7 mouse cellular contexts compared by ENCODE assay signal in the genomic region with DNA sequence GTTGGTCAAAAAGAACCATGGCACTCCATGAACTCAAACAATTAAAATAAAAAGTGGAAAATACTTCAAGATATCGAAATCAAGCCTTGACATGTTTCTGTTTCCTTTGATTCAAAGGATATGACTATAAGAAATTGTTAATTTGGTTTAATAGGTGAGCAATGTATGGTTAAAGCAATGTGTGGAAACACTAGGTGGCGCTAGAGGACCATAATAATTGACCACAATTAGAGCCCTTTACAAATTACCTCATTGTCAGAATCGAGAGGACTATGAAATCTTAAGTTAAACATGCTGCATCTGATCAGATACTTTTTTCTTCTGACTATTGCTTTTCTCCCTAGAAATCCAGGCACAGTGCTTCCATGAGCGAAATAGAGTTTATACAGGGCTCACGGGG. TPM values are rescaled to one million over a fixed set of nuclear protein-coding genes. Genes with fewer than 3 reads are reported as not detected.
DNase-seq lines count a peak whose midpoint lies in the region; ATAC-seq and TF ChIP-seq lines count a peak whose summit lies in the region.

No protein-coding gene starts in this region.

- DNase-seq in urinary bladder, postnatal 25 days (ENCODE audit: low spot score) = peak; percentile 52
- no peak for DNase-seq in urinary bladder, adult 2 months (ENCODE audit: low spot score)
- DNase-seq in brain, embryonic 14.5 days (ENCODE audit: low read depth) = peak; percentile 95
- DNase-seq in kidney, postnatal 14 days = peak; percentile 67
- DNase-seq in lung, postnatal 36 days = peak; percentile 81
- DNase-seq in skeletal muscle tissue, adult 2 months (ENCODE audit: low read depth, low spot score) = peak; percentile 14

- H3K9me3 ChIP-seq in forebrain, embryonic 13.5 days (replicated peaks) = no peaks in the 10 kb centered on the region

- 0 out of 2 replicates have a peak, but pooled peaks cover 5% of the 10 kb centered on the region for H3K4me1 ChIP-seq in forebrain, embryonic 13.5 days

- H3K4me3 ChIP-seq in forebrain, embryonic 13.5 days = no peak overlapping the region

- TF ChIP-seq CTCF in brain, embryonic 14.5 days (IDR thresholded peaks at IDR 0.05; ENCODE audit: borderline replicate concordance, extremely low read depth, insufficient read depth, insufficient read length) = peak; percentile 37

- no peak overlapping the region for H3K9ac ChIP-seq in forebrain, embryonic 13.5 days

- TF ChIP-seq POLR2A in brain, embryonic 14.5 days (IDR thresholded peaks at IDR 0.05; ENCODE audit: borderline replicate concordance, extremely low read depth, insufficient read depth, insufficient read length, poor library complexity, severe bottlenecking) = no peak

- no peak overlapping the region for H3K27ac ChIP-seq in forebrain, embryonic 13.5 days

- ATAC-seq in forebrain, embryonic 13.5 days = peak; percentile 89

- no peaks in the 10 kb centered on the region for H3K36me3 ChIP-seq in forebrain, embryonic 13.5 days (ENCODE audit: poor library complexity, severe bottlenecking)

- 17% methylated on average over 5 of the region's 5 CpGs for WGBS in forebrain, embryonic 13.5 days

- peak overlapping the region; percentile 32; the same call in 1 of the 2 replicates for H3K4me2 ChIP-seq in forebrain, embryonic 13.5 days

- no peaks in the 10 kb centered on the region for H3K27me3 ChIP-seq in forebrain, embryonic 13.5 days

RNA-seq across cellular contexts. Expression of gene Nxph1, which starts 12.5 kb away (rescaled TPM):
- 0.44 and 0.52 TPM in 2 replicates for polyA plus RNA-seq in urinary bladder, adult 2 months (2012; rRNA removed)
- 32.0 and 42.6 TPM in 2 replicates for polyA plus RNA-seq in brain, embryonic 14.5 days (2012; rRNA removed)
- polyA plus RNA-seq in forebrain, embryonic 13.5 days (2015; fragmentation: Nextera tagmentation; extraction: Ambion mirVana) = 23.9 and 31.6 TPM in 2 replicates

Comparison
In these comparisons a context has a peak if more than half of its experiments do, and no peak if none do; other contexts are left out.
1. RNA of gene Nxph1, which starts 12.5 kb away (polyA plus RNA-seq): 32.0 to 42.6 TPM in brain, embryonic 14.5 days and 23.9 to 31.6 TPM in forebrain, embryonic 13.5 days; 0.44 to 0.52 TPM in urinary bladder, adult 2 months; every median in the first group is over 10 times any median in the second.